Mouse (Mus musculus) cerebellum, adult 11 months (tissue): Measurements from ENCODE around the gene Hist1h4a.
"Not testable (repeated sequence)": the region's sequence is repeated elsewhere in the genome, so short reads cannot be mapped to it uniquely, and the experiment has no call there.

ENCODE experiments used
- DNase-seq: peaks from one replicate; pipeline ENCODE4 v3.0.0; 2022

Hist1h4a gene

GRCm38 (mm10) chr13:23740256-23740840, 20.7 kb downstream of the Hist1h4a start:
- no peak for DNase-seq

DNA sequence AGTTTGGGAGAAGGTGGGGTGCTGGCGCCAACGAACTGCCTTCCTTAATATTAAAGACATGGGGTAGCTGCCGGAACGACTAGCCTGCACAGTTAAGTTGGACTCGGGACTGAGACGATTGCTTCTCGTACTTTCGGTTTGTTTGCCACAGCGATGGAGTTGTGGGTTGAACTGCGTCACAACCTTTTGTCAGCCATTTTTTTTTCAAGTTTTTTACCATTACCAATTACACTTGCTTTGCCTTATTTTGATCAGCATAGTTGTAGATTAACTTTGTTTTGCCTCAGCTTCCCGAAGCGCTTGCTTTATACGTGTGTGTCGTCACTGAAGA, 21.1 kb downstream of the Hist1h4a start:
- no peak for DNase-seq

GRCm38 (mm10) chr13:23739069-23739921, 21.7 kb downstream of the Hist1h4a start:
- DNase-seq: peak; percentile 84

DNA sequence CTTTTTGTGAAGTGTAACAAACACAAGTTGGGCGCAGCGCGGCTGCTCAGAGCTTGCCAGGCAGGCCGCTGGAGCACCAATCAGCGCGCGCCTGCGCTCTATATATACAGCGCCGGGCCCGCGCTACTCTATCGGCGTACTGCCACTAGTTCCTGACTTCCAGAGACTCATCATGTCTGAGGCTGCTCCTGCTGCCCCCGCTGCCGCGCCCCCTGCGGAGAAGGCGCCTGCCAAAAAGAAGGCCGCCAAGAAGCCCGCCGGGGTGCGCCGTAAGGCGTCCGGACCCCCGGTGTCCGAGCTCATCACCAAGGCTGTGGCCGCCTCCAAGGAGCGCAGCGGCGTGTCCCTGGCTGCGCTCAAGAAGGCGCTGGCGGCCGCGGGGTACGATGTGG, 22.4 kb downstream of the Hist1h4a start, which contains the start of gene Hist1h1c:
TSS of gene Hist1h1c (plus strand) at position 132 of the 392 bp plus-strand sequence.
- peak; percentile 74 for DNase-seq

GRCm38 (mm10) chr13:23738041-23738440, 23.0 kb downstream of the Hist1h4a start:
- peak; percentile 16 for DNase-seq

GRCm38 (mm10) chr13:23737091-23737490, 23.9 kb downstream of the Hist1h4a start:
- no peak for DNase-seq

DNA sequence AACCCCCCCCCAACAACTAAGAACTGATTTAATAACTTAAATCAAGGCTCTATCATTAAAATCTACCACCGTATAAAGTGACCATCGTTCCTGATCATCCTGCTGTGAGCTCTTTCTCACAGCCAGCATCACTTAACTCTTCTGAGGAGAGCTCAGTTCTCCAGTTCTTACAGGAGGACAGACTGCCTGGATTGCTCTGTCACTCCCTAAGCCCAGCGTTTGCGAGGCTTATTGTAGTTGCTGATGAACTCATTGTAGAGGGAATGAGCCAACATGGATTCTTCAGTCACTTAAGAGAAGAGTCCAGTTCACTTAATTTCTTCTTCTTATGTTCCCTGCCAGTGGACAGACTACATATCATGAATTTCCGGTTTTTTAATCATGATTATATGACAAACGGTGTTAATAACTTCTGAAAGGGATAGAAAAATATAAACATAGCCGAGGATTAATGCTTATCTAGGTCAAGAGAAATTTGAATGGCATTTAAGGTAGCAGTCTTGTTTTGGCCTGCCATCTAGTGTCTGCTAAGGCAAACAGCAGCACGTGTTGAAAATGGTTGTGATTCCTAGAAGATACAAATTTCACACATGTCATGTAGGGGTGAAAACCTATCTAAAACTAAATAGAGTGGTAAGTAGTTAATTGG, 28.8 kb downstream of the Hist1h4a start:
- no peak for DNase-seq

GRCm38 (mm10) chr13:23730479-23730878, 30.6 kb downstream of the Hist1h4a start:
- DNase-seq: no peak

GRCm38 (mm10) chr13:23729706-23730105, 31.3 kb downstream of the Hist1h4a start:
- no peak for DNase-seq

DNA sequence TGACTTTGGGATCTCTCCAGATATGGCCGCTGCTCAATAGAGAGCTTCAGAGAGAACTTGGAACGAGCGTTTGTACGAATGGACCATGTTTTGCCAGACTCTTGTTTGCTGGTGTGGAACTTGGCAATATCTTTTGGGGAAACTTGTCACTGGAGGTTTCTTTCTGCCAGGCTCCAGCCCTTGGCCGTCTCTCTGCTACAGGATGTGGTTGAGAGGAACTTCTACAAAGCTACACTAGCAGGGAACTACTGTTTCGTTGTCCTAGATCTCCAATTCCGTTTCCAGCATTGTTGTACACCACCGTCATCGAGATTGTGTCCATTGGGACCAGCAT, 31.9 kb downstream of the Hist1h4a start:
- no peak for DNase-seq

DNA sequence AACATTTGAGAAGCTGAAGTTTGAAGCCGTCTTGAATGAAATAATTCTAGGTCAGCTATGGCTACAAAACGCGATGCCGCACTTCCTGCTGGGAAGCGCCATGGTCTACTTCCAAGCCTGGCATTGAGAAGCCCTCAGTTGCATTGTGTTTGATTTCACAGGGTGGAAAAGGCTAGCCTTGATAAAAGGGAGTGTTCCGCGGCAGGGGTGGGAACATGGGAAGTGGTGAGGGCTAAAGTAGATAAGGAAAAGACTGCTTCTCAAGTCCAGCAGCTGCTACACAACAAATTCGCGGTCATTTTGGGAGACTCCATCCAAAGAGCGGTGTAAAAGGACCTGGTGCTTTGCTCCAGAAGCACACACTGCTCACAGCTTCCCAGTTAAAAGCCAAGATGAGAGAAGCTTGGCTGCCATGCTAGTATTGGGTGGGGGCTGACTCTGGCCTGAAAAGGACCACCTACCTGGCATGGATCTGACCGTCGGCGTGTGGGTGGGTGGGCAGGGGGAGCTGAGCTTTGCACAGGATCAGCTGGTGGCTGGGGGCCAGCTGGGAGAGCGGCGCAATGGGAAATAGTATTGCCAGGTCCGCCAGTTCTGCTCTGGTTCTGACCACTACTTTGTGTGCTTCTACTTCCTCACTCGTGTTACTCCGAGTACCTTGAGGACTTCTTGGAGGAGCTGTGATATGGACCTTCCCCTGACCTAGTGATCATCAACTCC, 32.4 kb downstream of the Hist1h4a start:
- DNase-seq: no peak

GRCm38 (mm10) chr13:23725213-23725612, 35.8 kb downstream of the Hist1h4a start:
- DNase-seq: no peak

DNA sequence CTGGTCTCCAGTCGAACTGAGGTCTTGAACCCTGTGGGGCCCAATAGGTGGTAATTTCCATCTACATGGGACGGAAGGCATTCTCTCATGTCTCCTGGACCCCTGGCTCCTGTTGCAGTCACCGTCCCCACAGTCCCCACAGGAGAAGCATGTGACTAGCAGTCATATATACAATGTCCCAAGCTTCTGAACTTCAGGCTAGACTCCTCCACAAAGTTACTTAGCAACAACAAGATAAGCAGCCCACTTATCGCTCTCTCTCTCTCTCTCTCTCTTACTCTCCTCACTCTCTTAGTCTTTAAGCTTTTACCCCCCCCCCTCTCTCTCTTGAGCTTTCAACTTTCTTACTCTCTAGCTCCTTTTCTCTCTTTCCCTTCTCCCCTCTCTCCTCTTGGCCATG, 36.8 kb downstream of the Hist1h4a start:
- no peak for DNase-seq

DNA sequence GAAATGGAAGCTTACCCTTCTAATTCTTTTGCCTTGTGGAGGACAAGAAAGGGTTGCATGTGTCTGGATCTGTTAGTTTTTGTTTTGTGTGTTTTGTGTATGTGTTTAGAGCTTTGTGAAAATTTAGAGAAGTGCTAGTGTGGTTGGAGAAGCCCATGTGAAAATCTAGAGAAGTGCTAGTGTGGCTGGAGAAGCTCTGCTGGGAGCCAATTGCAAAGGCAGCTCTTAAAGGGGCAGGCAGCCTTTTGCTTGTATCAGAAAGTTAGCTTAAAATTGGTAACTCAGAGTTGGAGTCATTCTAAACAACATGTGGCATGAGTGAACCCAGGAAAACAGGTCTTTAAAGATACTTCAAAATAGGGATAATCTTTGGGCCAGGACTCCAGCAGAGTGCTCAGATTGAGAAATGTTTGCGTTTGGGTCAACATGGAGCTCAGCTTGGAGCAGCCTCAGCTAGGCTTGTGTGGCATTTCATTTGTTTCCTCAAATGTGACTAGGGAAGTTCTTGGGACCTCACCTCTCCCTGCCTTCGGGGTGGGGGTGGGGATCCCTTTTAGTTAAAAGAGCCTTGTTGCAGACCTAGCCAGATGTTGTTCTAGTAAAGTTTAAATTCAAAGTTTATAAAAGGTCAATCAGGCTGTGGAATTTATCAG, 43.3 kb downstream of the Hist1h4a start:
- not testable (repeated sequence) for DNase-seq

DNA sequence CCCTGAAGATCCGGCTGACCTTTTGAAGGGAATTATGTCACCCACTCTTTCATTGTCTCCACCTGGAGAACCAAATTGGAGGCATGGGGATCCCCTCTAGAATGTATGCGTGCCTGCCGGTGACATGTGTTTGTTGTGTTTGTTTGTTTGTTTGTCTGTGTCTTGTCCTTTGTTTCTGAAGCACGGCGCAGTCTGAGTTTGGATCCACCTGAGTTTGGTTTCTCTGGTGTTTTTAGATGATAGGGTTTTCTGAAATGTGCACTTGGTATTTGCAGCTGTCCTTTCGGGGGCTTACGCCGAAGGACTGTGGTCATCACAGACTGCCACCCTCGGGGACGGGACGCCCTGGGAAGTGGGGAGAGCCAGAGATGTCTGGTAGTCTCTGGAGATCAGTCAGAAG, 43.9 kb downstream of the Hist1h4a start:
- DNase-seq: no peak

DNA sequence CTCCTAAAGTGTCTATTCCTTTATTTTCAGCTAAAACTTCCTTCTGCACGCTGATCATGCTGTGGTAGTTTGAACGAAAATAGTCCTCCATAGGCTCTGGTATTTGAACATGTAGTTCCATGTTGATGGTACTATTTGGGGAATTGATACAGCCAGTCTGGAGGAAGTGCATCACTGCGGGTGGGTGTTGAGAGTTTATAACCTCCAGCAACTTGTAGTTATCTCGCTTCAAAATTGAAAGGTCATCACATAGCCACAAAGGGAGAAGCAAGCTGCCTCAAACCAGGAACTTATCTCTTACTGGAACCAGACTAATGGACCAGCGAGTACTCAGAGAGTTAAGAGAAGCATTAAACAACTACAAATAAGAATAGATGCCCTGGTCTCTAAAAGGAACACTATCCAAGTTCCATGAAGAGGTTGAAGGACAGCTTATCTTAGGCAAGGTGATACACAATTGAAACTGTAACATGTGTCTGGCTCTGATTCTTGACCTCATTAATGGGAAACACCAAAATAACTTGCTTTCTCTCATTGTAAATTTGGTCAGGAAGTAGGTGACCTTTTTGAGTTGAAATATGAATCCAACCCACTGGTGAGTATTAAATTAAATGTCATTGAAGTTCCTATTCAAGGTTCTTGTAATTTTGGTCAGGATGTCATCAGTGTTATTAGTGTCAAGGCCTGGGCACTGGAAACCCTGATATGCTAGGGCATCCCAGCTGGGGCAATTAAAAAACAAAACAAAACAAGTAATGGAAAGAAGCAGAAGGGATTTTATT, 44.6 kb downstream of the Hist1h4a start:
- no peak for DNase-seq
